Mouse (Mus musculus): ENCODE measurements around the gene Rnf5.

GRCm38 (mm10) chr17:34644608-34645007 lies 41.1 kb upstream of the Rnf5 start, which contains the start of gene Fkbpl:
- TF ChIP-seq POLR2A (IDR thresholded peaks at IDR 0.05; ENCODE audit: extremely low read depth, insufficient read depth, low read length) (peak; percentile 85), CTCF (IDR thresholded peaks at IDR 0.05; ENCODE audit: extremely low read depth, insufficient read depth, low read length) (no peak)
